Mouse (Mus musculus): Measurements from ENCODE around the gene 1190002N15Rik.

1190002N15Rik gene

GRCm38 (mm10) chr9:94529987-94530386 lies 7.9 kb downstream of the 1190002N15Rik start:
- DNase-seq (ENCODE audit: low spot score in 2 of 2), result no peak

DNA sequence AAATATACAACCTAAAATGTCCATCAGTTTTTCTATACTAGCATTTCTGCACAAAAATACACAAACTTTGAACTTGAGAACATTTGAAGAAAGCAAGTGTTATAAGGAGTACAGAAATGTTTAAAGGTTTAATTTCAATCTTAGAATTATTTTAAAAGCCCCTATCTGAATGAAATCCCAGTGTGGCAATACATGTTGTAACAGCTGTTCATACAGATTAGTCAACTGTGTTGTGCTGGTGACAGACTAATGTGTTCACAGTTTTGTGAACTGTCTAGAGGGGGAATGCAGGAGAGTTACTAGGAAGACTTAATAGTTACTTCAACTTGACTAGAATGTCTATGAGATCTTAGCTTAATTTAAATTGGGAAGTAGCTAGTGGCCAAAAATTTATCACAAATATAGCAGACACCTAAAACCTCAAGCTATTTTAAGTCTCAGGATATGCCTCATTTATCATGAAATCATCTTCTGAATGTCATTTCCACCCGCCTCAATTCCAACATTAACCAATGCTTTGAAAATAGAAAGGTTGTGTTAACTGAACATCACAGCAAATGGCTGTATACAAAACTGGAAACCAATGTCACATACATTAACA lies 8.6 kb downstream of the 1190002N15Rik start:
- DNase-seq (ENCODE audit: low spot score in 2 of 2), result no peak

DNA sequence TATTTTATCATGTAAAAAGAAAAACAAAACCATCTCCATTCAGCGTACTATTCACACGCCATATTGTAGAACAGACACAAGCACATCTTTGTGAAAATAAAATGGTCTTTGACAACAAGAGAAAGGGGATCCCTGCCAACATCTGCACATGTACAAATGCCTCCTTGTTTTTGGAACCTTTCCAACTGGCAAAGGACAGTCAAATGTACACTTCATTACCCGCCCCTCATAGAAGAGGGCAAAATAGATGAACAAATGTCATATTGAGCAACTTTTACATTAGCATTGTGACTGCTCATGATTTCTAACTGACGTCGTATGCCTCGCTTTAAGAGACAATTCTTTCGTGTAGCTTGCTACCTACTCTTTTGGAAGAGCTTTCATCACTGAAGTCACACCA lies 11.4 kb downstream of the 1190002N15Rik start:
- DNase-seq (ENCODE audit: low spot score in 2 of 2), result no peak

DNA sequence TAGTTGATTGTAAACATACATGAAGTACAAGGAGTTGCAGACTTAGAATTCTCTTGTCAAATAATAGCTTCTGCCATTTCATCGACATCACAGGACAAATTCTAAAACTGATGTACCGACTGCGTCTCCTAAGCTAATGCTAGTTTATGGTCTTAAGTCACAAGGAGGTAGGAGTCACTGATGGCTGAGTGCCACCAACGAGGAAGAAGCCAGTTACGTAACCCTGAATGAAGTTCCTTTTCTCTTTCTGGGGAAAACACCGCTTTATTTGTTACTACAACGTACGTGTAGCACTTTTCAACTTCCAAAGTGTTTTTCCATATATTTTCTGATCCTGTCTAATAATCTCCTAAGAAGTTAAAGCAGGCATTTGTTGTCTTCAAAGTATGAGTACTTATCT lies 25.6 kb downstream of the 1190002N15Rik start:
- no peak for DNase-seq (ENCODE audit: low spot score in 2 of 2)

- no peak for DNase-seq (ENCODE audit: low spot score in 2 of 2)
Measured at GRCm38 (mm10) chr9:94511139-94511538, 26.7 kb downstream of the 1190002N15Rik start.

DNA sequence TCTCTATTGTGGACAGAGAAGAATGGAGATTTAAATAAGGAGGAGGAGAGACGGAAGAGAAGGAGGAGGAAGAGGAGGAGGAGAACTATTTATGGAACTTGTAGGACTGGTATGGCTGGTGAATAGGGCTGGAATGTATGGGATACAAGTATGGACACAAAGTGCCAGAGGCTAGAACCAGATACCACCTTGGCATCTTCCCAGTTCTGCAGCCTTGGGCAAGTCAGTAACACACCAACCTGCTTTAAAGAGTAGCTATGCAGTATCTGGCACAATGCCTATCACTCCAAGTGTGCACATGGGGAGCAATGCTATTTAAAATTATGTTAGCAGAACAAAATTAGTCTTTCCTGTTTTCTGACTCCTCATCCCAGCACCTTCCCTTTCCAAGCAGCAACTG lies 30.9 kb downstream of the 1190002N15Rik start:
- DNase-seq (ENCODE audit: low spot score in 2 of 2), result no peak

GRCm38 (mm10) chr9:94491467-94491866 lies 46.4 kb downstream of the 1190002N15Rik start:
- DNase-seq (ENCODE audit: low spot score in 2 of 2), result peak in 1 of 2 experiments; percentile 22

DNA sequence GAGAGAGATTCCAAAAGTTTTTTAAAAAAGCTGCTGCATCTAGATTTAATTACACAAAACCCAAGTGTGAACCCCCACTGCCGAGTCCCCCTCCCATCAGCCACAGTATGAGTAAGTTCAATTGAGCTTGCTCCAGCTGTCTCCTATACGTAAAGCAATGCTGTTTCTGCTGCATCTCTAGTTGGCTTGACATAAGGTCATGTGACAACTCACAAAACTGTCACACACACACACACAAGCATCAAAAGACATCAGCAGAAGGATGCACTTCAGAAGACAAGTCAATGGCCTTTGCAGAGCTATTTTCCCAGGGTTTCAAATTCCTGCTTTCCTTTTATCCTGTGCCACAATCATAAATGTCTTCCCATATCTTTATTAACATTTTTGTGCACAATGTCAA lies 49.9 kb downstream of the 1190002N15Rik start:
- no peak for DNase-seq (ENCODE audit: low spot score in 2 of 2)

DNA sequence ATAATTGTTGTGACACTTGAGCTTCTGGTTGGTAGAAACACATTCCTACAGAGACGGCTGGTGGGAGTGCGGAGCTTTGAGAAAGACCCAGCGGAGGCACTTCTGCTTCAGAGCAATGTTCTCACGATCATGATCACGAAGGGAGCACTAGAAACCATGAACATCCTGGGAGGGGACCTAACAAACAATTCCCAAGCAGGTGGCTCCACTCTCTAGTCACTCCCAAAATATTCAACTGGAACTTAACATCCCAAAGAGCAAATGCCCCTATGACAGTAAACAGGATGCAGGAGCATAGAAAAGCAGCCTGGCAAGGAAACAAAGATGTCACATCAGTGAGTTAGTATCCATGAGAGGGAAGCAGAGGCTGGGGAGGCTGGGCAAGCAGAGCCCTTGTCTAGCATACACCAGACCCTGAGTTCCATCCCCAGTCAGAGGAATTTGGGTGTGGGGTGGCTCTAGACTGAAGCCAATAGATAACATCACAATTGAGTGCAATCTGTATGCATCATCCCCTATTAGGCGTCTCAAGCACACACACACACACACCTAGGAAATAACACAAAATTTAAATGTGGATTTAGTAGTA lies 54.5 kb downstream of the 1190002N15Rik start:
- DNase-seq (ENCODE audit: low spot score in 2 of 2), result no peak

- DNase-seq (ENCODE audit: low spot score in 2 of 2), result peak; percentile 48 to 55
Measured at GRCm38 (mm10) chr9:94482215-94482975, 55.5 kb downstream of the 1190002N15Rik start.

DNA sequence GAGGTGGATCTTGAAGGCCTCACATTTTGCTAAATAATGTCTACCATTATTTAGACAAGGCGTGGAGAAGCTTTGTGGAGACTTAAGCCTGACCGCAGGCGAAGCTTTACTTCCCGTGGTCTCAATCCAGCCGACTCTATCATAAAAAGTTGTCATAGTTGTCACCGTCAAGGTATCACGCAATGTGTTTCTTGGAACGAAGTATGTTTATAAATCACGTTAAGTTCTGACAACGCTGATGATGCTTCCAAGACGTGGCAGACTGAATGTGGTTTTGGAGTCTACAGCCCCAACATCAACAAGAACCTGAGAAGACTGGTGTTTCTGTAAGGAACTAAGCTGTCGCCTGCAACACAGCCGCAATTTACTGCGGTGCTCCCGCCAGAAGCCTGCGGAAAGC lies 56.8 kb downstream of the 1190002N15Rik start:
- DNase-seq (ENCODE audit: low spot score in 2 of 2), result no peak

- DNase-seq (ENCODE audit: low spot score in 2 of 2), result no peak
Measured at GRCm38 (mm10) chr9:94479382-94479781, 58.5 kb downstream of the 1190002N15Rik start.

- no peak for DNase-seq (ENCODE audit: low spot score in 2 of 2)
Measured at GRCm38 (mm10) chr9:94478954-94479353, 58.9 kb downstream of the 1190002N15Rik start.

GRCm38 (mm10) chr9:94475973-94476372 lies 61.9 kb downstream of the 1190002N15Rik start:
- DNase-seq (ENCODE audit: low spot score in 2 of 2), result no peak

DNA sequence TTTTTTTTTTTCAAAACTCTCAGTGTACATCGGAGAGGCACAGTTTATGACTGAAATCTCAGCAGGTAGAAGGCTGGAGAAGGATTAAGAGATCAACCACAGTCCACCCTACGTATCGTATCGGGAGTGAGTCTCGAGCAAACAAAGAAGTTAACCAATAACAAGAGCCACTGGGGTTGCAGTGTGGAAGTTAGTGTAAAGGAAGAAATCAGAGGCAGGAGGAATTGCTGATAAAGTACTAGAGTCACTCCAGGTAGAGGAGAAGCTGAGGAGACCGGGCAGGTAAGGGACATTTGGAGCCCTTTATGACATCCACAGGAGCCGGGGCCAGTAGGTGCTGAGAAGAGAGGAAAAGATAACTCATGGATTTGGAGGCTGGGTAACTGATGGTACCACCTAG lies 64.0 kb downstream of the 1190002N15Rik start:
- DNase-seq (ENCODE audit: low spot score in 2 of 2), result no peak

GRCm38 (mm10) chr9:94472963-94473582 lies 64.8 kb downstream of the 1190002N15Rik start:
- no peak for DNase-seq (ENCODE audit: low spot score in 2 of 2)

GRCm38 (mm10) chr9:94471485-94471884 lies 66.4 kb downstream of the 1190002N15Rik start:
- no peak for DNase-seq (ENCODE audit: low spot score in 2 of 2)
